Mouse (Mus musculus) midbrain, embryonic 11.5 days (tissue): ENCODE measurements around the gene Zfp706. TPM values are rescaled to one million over a fixed set of nuclear protein-coding genes. Genes with fewer than 3 reads are reported as not detected.

Experiments
- ATAC-seq: fragments of 200-750 bp; cut with Nextera tagmentation; 2 replicates; pipeline ENCODE4 v1.8.0; 2017; ENCODE audit warnings: moderate TSS enrichment, moderate library complexity; ENCODE audit not compliant: low FRiP score
- DNase-seq: peaks from one replicate; pipeline ENCODE4 v3.0.0; 2015; ENCODE audit warnings: low spot score; ENCODE audit errors: missing footprints
- H3K27ac ChIP-seq: fragments of 300-500 bp; sonication (generic); 2 replicates; pipeline ENCODE4 v1.5.1; 2014; ENCODE audit warnings: low read depth, low read length
- H3K27me3 ChIP-seq: fragments of 300-500 bp; sonication (generic); 2 replicates; pipeline ENCODE4 v1.6.1; 2014; ENCODE audit warnings: mild to moderate bottlenecking, low read length, moderate library complexity, mixed read lengths; ENCODE audit not compliant: control insufficient read depth, insufficient read depth
- H3K36me3 ChIP-seq: fragments of 300-500 bp; sonication (generic); 2 replicates; pipeline ENCODE4 v1.6.1; 2014; ENCODE audit warnings: mild to moderate bottlenecking, low read length, moderate library complexity, mixed read lengths; ENCODE audit not compliant: control insufficient read depth, insufficient read depth
- H3K4me1 ChIP-seq: fragments of 300-500 bp; sonication (generic); 2 replicates; pipeline ENCODE4 v1.6.1; 2014; ENCODE audit warnings: low read length; ENCODE audit not compliant: control insufficient read depth, insufficient read depth
- H3K4me2 ChIP-seq: fragments of 300-500 bp; sonication (generic); 2 replicates; pipeline ENCODE4 v1.6.1; 2014; ENCODE audit warnings: mild to moderate bottlenecking, moderate library complexity
- H3K4me3 ChIP-seq: fragments of 300-500 bp; sonication (generic); 2 replicates; pipeline ENCODE4 v1.5.1; 2014; ENCODE audit warnings: low read depth, low read length
- H3K9ac ChIP-seq: fragments of 300-500 bp; sonication (generic); 2 replicates; pipeline ENCODE4 v1.6.1; 2014; ENCODE audit warnings: low read length
- H3K9me3 ChIP-seq: fragments of 300-500 bp; sonication (generic); 2 replicates; pipeline ENCODE4 v1.6.1; 2016; ENCODE audit warnings: low read length; ENCODE audit not compliant: control insufficient read depth
- WGBS: fragments of 180-500 bp; shearing (Covaris S2); extraction: QIAGEN DNeasy Blood & Tissue Kit; methylation state at CpG from one replicate; pipeline ENCODE4 v1.1.7; 2014; 5-methylcytosine and 5-hydroxymethylcytosine counted together
- polyA plus RNA-seq: library from polyadenylated mRNA; unstranded; fragments of >200 nt; fragmentation: Nextera tagmentation; extraction: Ambion mirVana; gene quantifications from 2 replicates; pipeline ENCODE4 v1.2.1, GENCODE M21; 2014

Zfp706 gene
- polyA plus RNA-seq, 1 experiment from 2014 or later, result 440 TPM

DNA sequence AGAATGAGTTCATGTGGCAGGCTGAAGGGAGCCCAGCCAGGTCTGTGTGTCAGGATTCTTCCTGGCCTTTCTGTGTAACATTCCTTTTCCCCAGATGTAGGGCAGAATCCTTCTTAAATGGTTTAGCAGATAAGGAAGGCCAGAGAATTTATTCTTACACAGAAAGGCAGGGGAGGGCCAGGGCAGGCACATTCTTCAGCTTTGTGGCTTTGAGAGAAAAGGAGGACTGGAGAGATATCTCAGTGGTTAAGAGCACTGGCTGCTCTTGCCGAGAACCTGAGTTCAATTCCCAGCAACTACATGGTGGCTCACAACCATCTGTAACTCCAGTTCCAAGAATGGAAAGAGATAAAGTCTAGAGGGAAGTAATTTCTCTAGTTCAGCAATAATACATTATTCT lies 31.1 kb upstream of the Zfp706 start:
- no peak overlapping the region for H3K27ac ChIP-seq
- no peaks in the 10 kb centered on the region for H3K27me3 ChIP-seq
- WGBS, result 73% methylated on average over 1 of the region's 1 CpGs
- H3K4me3 ChIP-seq, result no peak overlapping the region
- no peak overlapping the region for H3K9ac ChIP-seq
- H3K36me3 ChIP-seq, result no peaks in the 10 kb centered on the region
- DNase-seq, result no peak
- ATAC-seq, result no peak
- H3K9me3 ChIP-seq, result no peaks in the 10 kb centered on the region
- 0 out of 2 replicates have a peak, but pooled peaks cover 2% of the 10 kb centered on the region for H3K4me1 ChIP-seq
- no peak overlapping the region for H3K4me2 ChIP-seq

GRCm38 (mm10) chr15:37037704-37038103 lies 30.1 kb upstream of the Zfp706 start:
- Histone ChIP-seq H3K9ac (no peak overlapping the region), H3K4me3 (no peak overlapping the region), H3K27ac (no peak overlapping the region), H3K27me3 (no peaks in the 10 kb centered on the region), H3K36me3 (no peaks in the 10 kb centered on the region), H3K9me3 (no peaks in the 10 kb centered on the region), H3K4me2 (no peak overlapping the region), H3K4me1 (0 out of 2 replicates have a peak, but pooled peaks cover 2% of the 10 kb centered on the region)
- ATAC-seq, result no peak
- 90% methylated on average over 3 of the region's 3 CpGs for WGBS
- DNase-seq, result no peak

DNA sequence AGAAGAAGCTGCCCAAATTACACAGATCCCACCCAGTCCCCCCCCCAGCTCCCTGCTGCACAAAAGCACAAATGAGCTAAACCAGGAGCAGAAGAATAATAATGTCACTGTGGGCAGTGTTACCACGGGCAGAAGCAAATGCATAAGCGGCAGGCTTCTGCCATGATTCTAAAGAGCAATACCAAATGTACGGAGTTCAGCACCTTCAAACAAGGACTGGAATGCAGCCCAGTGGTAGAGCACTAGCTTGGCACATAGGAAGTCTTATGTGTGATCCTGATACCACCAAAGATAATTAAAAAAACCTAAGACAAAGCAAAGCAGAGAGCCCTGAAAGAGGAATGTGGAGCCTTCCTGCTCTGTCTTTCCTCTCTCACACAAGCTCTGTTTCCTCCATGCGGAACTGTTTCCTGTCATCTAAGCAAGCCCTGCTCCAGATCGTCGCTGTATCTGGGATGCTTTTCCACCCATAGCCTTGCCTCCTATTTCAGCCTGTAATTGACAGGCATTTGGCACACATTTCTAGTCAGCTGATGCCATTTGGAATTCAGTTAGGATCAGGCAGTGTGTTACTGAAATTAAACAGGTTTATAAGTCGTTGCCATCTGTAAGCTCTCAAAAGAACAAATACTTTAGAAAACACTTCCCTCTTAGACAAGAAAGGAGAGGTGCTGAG lies 29.0 kb upstream of the Zfp706 start:
- Histone ChIP-seq H3K36me3 (no peaks in the 10 kb centered on the region), H3K4me1 (no peaks in the 10 kb centered on the region), H3K9ac (no peak overlapping the region), H3K4me3 (no peak overlapping the region), H3K4me2 (no peak overlapping the region), H3K9me3 (no peaks in the 10 kb centered on the region), H3K27me3 (no peaks in the 10 kb centered on the region), H3K27ac (no peak overlapping the region)
- DNase-seq (no peak), ATAC-seq (no peak)
- 78% methylated on average over 7 of the region's 7 CpGs for WGBS

DNA sequence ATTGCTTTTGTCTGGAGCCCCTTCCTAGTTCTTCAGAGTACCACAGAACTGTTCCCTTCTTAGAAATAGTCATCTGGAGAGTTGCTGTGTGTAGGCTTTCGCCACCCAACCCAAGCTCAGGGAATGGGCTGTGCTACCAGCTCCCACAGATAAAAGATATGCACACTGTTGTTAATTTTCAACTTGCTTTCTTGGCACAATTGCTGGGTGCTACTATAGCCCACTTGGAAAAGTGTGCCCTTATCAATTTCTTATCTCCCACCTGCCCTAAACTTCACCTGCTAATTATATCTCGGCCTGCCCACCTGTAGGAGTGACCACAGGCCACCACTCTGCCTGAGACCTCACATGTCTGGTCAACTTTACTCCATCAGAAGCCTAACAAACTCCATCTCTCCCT lies 26.6 kb upstream of the Zfp706 start:
- no peak for ATAC-seq
- 86% methylated on average over 2 of the region's 2 CpGs for WGBS
- H3K27me3 ChIP-seq, result no peaks in the 10 kb centered on the region

DNA sequence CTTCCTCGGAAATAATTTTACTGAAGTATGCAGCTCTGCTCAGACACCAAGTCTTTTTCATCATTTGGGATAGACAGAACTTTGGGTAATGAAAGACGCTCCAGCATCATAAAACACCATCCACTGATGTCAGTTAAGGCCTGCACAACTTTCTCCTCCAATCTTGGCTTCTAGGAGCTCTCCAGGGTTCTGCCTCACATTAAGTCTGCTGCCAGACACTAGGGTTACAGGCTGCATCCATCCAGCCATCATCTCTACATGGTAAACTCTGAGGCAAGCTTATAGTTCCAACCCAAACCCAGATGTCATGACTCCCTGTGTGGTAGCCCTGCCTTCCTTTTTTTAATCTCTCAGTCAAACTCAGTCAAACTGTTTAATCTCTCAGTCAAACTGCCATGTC lies 25.9 kb upstream of the Zfp706 start:
- H3K9me3 ChIP-seq, result no peaks in the 10 kb centered on the region
- H3K4me2 ChIP-seq, result no peak overlapping the region
- no peaks in the 10 kb centered on the region for H3K27me3 ChIP-seq
- H3K36me3 ChIP-seq, result no peaks in the 10 kb centered on the region
- ATAC-seq (no peak), DNase-seq (no peak)
- 93% methylated on average over 2 of the region's 2 CpGs for WGBS
- no peak overlapping the region for H3K9ac ChIP-seq
- H3K4me3 ChIP-seq, result no peak overlapping the region
- no peaks in the 10 kb centered on the region for H3K4me1 ChIP-seq
- H3K27ac ChIP-seq, result no peak overlapping the region

More for the DNA sequence above, 26.6 kb upstream of the Zfp706 start:
- H3K9me3 ChIP-seq, result no peaks in the 10 kb centered on the region
- H3K4me1 ChIP-seq, result no peaks in the 10 kb centered on the region
- DNase-seq, result no peak
- no peak overlapping the region for H3K4me2 ChIP-seq
- no peak overlapping the region for H3K4me3 ChIP-seq
- H3K36me3 ChIP-seq, result no peaks in the 10 kb centered on the region
- no peak overlapping the region for H3K27ac ChIP-seq
- no peak overlapping the region for H3K9ac ChIP-seq

- no peak for DNase-seq
- no peaks in the 10 kb centered on the region for H3K36me3 ChIP-seq
- no peak overlapping the region for H3K4me3 ChIP-seq
- WGBS, result 35% methylated on average over 6 of the region's 6 CpGs
- H3K9ac ChIP-seq, result 0 out of 2 replicates have a peak overlapping the region, but pooled peaks have one; percentile 14
- no peaks in the 10 kb centered on the region for H3K9me3 ChIP-seq
- no peak overlapping the region for H3K27ac ChIP-seq
- no peaks in the 10 kb centered on the region for H3K4me1 ChIP-seq
- ATAC-seq, result no peak
- H3K27me3 ChIP-seq, result no peaks in the 10 kb centered on the region
- no peak overlapping the region for H3K4me2 ChIP-seq
Observed at GRCm38 (mm10) chr15:37031334-37032150, 24.0 kb upstream of the Zfp706 start.

GRCm38 (mm10) chr15:37030929-37031328 lies 23.4 kb upstream of the Zfp706 start:
- WGBS, result 97% methylated on average over 3 of the region's 3 CpGs

GRCm38 (mm10) chr15:37027956-37028355 lies 20.4 kb upstream of the Zfp706 start:
- no peak overlapping the region for H3K27ac ChIP-seq
- H3K9me3 ChIP-seq, result no peaks in the 10 kb centered on the region
- no peaks in the 10 kb centered on the region for H3K27me3 ChIP-seq
- no peak overlapping the region for H3K4me3 ChIP-seq
- no peaks in the 10 kb centered on the region for H3K4me1 ChIP-seq
- no peaks in the 10 kb centered on the region for H3K36me3 ChIP-seq
- no peak overlapping the region for H3K9ac ChIP-seq
- no peak overlapping the region for H3K4me2 ChIP-seq
- DNase-seq (no peak), ATAC-seq (no peak)

More at GRCm38 (mm10) chr15:37030929-37031328, 23.4 kb upstream of the Zfp706 start:
- no peak overlapping the region for H3K9ac ChIP-seq
- no peak overlapping the region for H3K4me2 ChIP-seq
- no peak overlapping the region for H3K27ac ChIP-seq
- H3K9me3 ChIP-seq, result no peaks in the 10 kb centered on the region
- no peaks in the 10 kb centered on the region for H3K4me1 ChIP-seq
- no peak for DNase-seq
- no peaks in the 10 kb centered on the region for H3K36me3 ChIP-seq
- no peaks in the 10 kb centered on the region for H3K27me3 ChIP-seq
- ATAC-seq, result no peak
- H3K4me3 ChIP-seq, result no peak overlapping the region

DNA sequence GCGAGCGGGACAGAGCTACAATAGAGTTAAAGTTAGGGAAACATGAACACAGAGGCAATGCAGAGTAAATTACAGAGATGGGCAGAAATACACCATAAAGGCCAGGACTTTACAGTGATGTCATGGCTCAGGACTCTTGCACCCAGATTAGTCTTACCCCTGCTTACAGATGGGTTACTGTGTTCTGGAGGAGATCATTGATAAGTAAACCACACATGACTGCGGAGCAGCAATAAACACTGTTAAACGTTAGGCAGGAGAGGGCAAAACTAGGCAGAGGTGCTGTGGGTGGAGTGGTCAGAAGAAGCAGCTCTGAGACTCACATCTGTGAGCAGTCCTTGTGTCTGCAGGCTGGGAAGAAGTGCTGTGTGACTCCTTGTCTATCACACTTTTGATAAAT lies 18.9 kb upstream of the Zfp706 start:
- no peak overlapping the region for H3K4me3 ChIP-seq
- H3K27me3 ChIP-seq, result no peaks in the 10 kb centered on the region
- H3K9ac ChIP-seq, result no peak overlapping the region
- no peaks in the 10 kb centered on the region for H3K9me3 ChIP-seq
- no peak for DNase-seq
- no peak for ATAC-seq
- WGBS, result 90% methylated on average over 4 of the region's 4 CpGs
- no peaks in the 10 kb centered on the region for H3K36me3 ChIP-seq
- no peak overlapping the region for H3K27ac ChIP-seq
- no peaks in the 10 kb centered on the region for H3K4me1 ChIP-seq
- H3K4me2 ChIP-seq, result no peak overlapping the region
